Mouse (Mus musculus): ENCODE results near the gene Smpx.

DNA sequence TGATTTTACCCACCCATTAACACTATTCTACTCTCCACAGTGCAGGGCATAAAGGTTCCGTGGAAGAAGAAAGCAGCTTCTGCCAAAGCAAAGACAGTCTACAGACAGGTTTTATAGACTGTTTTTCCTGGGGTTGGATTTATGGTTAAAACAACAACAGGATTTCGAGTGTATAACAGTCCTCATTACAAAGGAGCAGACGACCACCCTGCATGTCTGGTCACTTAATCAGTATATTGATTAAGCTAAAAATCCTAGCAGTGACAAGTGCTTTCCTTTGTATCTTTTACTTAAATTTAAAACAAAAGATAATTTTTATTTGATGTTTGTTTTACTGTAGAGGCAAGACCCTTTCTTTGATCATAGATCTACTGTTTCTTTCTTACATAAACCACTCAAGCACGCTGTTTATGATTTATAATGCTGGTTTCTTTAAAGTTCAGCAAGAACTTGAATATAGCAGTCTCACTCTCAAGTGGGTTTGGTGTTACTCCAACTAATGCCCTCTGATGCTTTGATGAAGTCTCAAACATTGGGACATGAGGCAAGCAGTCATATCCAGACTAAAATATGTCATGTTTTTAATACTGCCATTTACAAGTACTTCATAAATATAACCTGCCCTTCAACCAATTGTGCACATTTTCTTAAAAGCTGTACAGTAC is 10.0 kb downstream of the Smpx start:
- TF ChIP-seq ZC3H11A (IDR thresholded peaks at IDR 0.05; ENCODE audit: low read depth, low read length) (no peak), CTCF (IDR thresholded peaks at IDR 0.05 in 2 of 3, conservative IDR thresholded peaks at IDR 0.05 in 1 of 3; ENCODE audit: control insufficient read depth in 1 of 3, insufficient read depth in 1 of 3, low read depth in 2 of 3, low read length in 3 of 3, poor library complexity in 1 of 3, severe bottlenecking in 1 of 3) (no peak), TAL1 (IDR thresholded peaks at IDR 0.05; ENCODE audit: low read length) (no peak), MAZ (IDR thresholded peaks at IDR 0.05; ENCODE audit: low read depth, low read length) (no peak), MAFK (IDR thresholded peaks at IDR 0.05; ENCODE audit: borderline replicate concordance, low read depth, low read length) (no peak), HCFC1 (IDR thresholded peaks at IDR 0.05; ENCODE audit: low read depth, low read length) (no peak), ZNF384 (IDR thresholded peaks at IDR 0.05; ENCODE audit: low read depth, low read length) (no peak), E2F4 (IDR thresholded peaks at IDR 0.05; ENCODE audit: borderline replicate concordance, low read depth, low read length) (no peak), POLR2A (IDR thresholded peaks at IDR 0.05; ENCODE audit: control insufficient read depth in 1 of 2, insufficient read depth in 1 of 2, low read depth in 1 of 2, low read length in 2 of 2, poor library complexity in 1 of 2) (no peak)

All from MEL (cell line).